ENCODE assay signal across 10 mouse cellular contexts in the genomic region with DNA sequence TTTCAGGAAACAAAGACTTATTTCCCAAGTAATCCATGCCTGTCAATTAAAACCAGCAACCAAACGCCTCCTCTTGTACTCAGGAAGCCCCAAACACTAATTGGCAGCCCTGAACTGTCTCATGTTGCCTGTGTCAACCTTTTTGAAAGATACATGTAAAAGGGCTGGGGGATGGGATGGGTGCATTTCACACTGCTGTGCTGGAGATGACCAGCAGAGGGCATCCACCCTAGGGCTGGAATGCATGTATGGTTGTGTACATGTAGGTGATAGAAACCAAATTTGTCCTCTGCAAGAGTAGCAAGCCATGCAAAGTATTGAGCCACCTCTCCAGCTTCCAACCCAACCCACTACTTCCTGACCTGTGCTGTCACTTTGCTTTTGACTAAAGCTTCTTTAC. TPM values are rescaled to one million over a fixed set of nuclear protein-coding genes. Genes with fewer than 3 reads are reported as not detected.
DNase-seq lines count a peak whose midpoint lies in the region; ATAC-seq and TF ChIP-seq lines count a peak whose summit lies in the region.
"Had no signal": no experiment of that assay in that cellular context is flagged by ENCODE, and none has a peak within 500 bp of the region (broad histone marks: within the 10 kb centered on the region; RNA-seq: fewer than 3 reads in every experiment).

No protein-coding gene starts in this region.

- peak; percentile 58 for DNase-seq in forebrain, embryonic 10.5 days (ENCODE audit: extremely low spot score, low spot score)
- peak; percentile 77 for DNase-seq in MEL-GATA-1-ER (ENCODE audit: extremely low read depth, low read depth)
- DNase-seq in cerebellum, adult 2 months, result peak; percentile 65 to 77
- peak; percentile 53 for DNase-seq in gastrocnemius, adult 2 months
- DNase-seq in layer of hippocampus, adult 18-20 months (ENCODE audit: low spot score in 2 of 2), result peak; percentile 45 to 85
- DNase-seq in lung, postnatal 10 days, result peak; percentile 80
- DNase-seq in spleen, adult 12 weeks (ENCODE audit: low spot score), result peak; percentile 68

- intact Hi-C loops in gastrocnemius, adult 2 months (cut with DNase I), result no loop called here

- TF ChIP-seq POLR2A in cerebellum, adult 2 months (IDR thresholded peaks at IDR 0.05; ENCODE audit: borderline replicate concordance, insufficient read depth, low read length), result no peak

- peaks cover 23% of the 10 kb centered on the region for H3K4me1 ChIP-seq in forebrain, embryonic 10.5 days
- peaks cover 24% of the 10 kb centered on the region for H3K4me1 ChIP-seq in forebrain, embryonic 15.5 days
- H3K4me1 ChIP-seq in cerebellum, adult 2 months (ENCODE audit: control insufficient read depth, insufficient read depth, low read length), result peaks cover 5% of the 10 kb centered on the region

- H3K27ac ChIP-seq in forebrain, embryonic 10.5 days, result no peak overlapping the region
- H3K27ac ChIP-seq in forebrain, embryonic 15.5 days (replicated peaks), result no peak overlapping the region
- H3K27ac ChIP-seq in cerebellum, adult 2 months (ENCODE audit: insufficient read depth, low read length), result no peak overlapping the region
- no peak overlapping the region for H3K27ac ChIP-seq in gastrocnemius, adult 2 months
- H3K27ac ChIP-seq: lung, embryonic 15.5 days had no signal

- H3K9me3 ChIP-seq in forebrain, embryonic 10.5 days, result no peaks in the 10 kb centered on the region
- H3K9me3 ChIP-seq in forebrain, embryonic 15.5 days, result no peaks in the 10 kb centered on the region
- H3K9me3 ChIP-seq: lung, embryonic 15.5 days had no signal

- H3K4me2 ChIP-seq in forebrain, embryonic 15.5 days (replicated peaks), result no peak overlapping the region
- H3K4me2 ChIP-seq: lung, embryonic 15.5 days had no signal

- no peak overlapping the region for H3K9ac ChIP-seq in forebrain, embryonic 15.5 days (replicated peaks)
- H3K9ac ChIP-seq: lung, embryonic 15.5 days had no signal

- WGBS in forebrain, embryonic 10.5 days, result 18% methylated on average over 1 of the region's 1 CpGs
- WGBS in forebrain, embryonic 15.5 days, result 3% methylated on average over 1 of the region's 1 CpGs
- 4% methylated on average over 1 of the region's 1 CpGs for WGBS in cerebellum, adult 2 months

- H3K4me3 ChIP-seq in forebrain, embryonic 10.5 days, result no peak overlapping the region
- no peak overlapping the region for H3K4me3 ChIP-seq in forebrain, embryonic 15.5 days
- H3K4me3 ChIP-seq in cerebellum, adult 2 months (replicated peaks; ENCODE audit: insufficient read depth, low read depth, low read length), result no peak overlapping the region
- no peak overlapping the region for H3K4me3 ChIP-seq in gastrocnemius, adult 2 months
- H3K4me3 ChIP-seq: lung, embryonic 15.5 days had no signal

- no peak for ATAC-seq in forebrain, embryonic 15.5 days (replicated peaks)

- peak; percentile 90 for TF ChIP-seq CTCF in cerebellum, adult 2 months (IDR thresholded peaks at IDR 0.05; ENCODE audit: borderline replicate concordance, insufficient read depth, low read depth, low read length)
- peak; percentile 84 for TF ChIP-seq CTCF in gastrocnemius, adult 2 months (IDR thresholded peaks at IDR 0.05)

- no peaks in the 10 kb centered on the region for H3K27me3 ChIP-seq in forebrain, embryonic 10.5 days (ENCODE audit: poor library complexity, severe bottlenecking)
- H3K27me3 ChIP-seq in forebrain, embryonic 15.5 days, result no peaks in the 10 kb centered on the region
- H3K27me3 ChIP-seq in cerebellum, adult 2 months (ENCODE audit: control insufficient read depth, insufficient read depth, low read length), result no peaks in the 10 kb centered on the region
- H3K27me3 ChIP-seq: lung, embryonic 15.5 days had no signal

- H3K36me3 ChIP-seq in forebrain, embryonic 10.5 days (replicated peaks), result peaks cover 10% of the 10 kb centered on the region
- H3K36me3 ChIP-seq in forebrain, embryonic 15.5 days, result no peaks in the 10 kb centered on the region

RNA-seq across cellular contexts. Expression of a gene that starts 2.4 kb away (rescaled TPM):
- polyA plus RNA-seq in forebrain, embryonic 10.5 days (2016; fragmentation: Nextera tagmentation; extraction: Ambion mirVana), result 58.7 and 60.7 TPM in 2 replicates
- polyA plus RNA-seq in forebrain, embryonic 15.5 days (2015; fragmentation: Nextera tagmentation; extraction: Ambion mirVana), result 30.8 and 31.4 TPM in 2 replicates
- 32.1 and 34.3 TPM in 2 replicates for polyA plus RNA-seq in cerebellum, adult 2 months (2012; rRNA removed)
- 10 to 100 TPM; 11.5 to 12.7 TPM for total RNA-seq in gastrocnemius, adult 2 months (2021)
- 10 to 100 TPM; 45.9 to 51.4 TPM for total RNA-seq in layer of hippocampus, adult 18-20 months (2021)

RNA-seq across cellular contexts. Expression of a gene that starts 48.0 kb away (rescaled TPM):
- polyA plus RNA-seq in forebrain, embryonic 10.5 days (2016; fragmentation: Nextera tagmentation; extraction: Ambion mirVana), result not detected in 2 replicates
- polyA plus RNA-seq in forebrain, embryonic 15.5 days (2015; fragmentation: Nextera tagmentation; extraction: Ambion mirVana), result 0.66 and 0.72 TPM in 2 replicates
- 3.6 TPM in 2 replicates for polyA plus RNA-seq in cerebellum, adult 2 months (2012; rRNA removed)
- total RNA-seq in gastrocnemius, adult 2 months (2021), result not detected
- 1 to 10 TPM; 7.4 to 9.1 TPM for total RNA-seq in layer of hippocampus, adult 18-20 months (2021)
- polyA plus RNA-seq: C2C12; lung, embryonic 15.5 days had no signal
